Mouse (Mus musculus): Measurements from ENCODE around the gene Serpinb1a. TPM values are rescaled to one million over a fixed set of nuclear protein-coding genes. Genes with fewer than 3 reads are reported as not detected.

Gene Serpinb1a
- polyA plus RNA-seq, 1 experiment, result 7.7 TPM

GRCm38 (mm10) chr13:32841349-32841748, 9.6 kb downstream of the Serpinb1a start:
- H3K4me1 ChIP-seq (ENCODE audit: control insufficient read depth, insufficient read depth, low read length), result no peaks in the 10 kb centered on the region
- no peaks in the 10 kb centered on the region for H3K36me3 ChIP-seq (ENCODE audit: control insufficient read depth, insufficient read depth, low read length)
- no peak for TF ChIP-seq POLR2A (IDR thresholded peaks at IDR 0.05; ENCODE audit: low read depth, low read length)
- TF ChIP-seq CTCF (conservative IDR thresholded peaks at IDR 0.05; ENCODE audit: insufficient read depth, insufficient read length, low read depth, low read length), result no peak
- WGBS, result 92% methylated on average over 3 of the region's 3 CpGs
- DNase-seq, result no peak
- no peak overlapping the region for H3K27ac ChIP-seq (ENCODE audit: insufficient read depth, low read depth, low read length)
- no peak overlapping the region for H3K4me3 ChIP-seq (ENCODE audit: insufficient read depth, low read depth, low read length)
- no peaks in the 10 kb centered on the region for H3K27me3 ChIP-seq (replicated peaks; ENCODE audit: control insufficient read depth, insufficient read depth, low read length)

GRCm38 (mm10) chr13:32839314-32839713, 11.7 kb downstream of the Serpinb1a start:
- Histone ChIP-seq H3K36me3 (ENCODE audit: control insufficient read depth, insufficient read depth, low read length) (no peaks in the 10 kb centered on the region), H3K27me3 (replicated peaks; ENCODE audit: control insufficient read depth, insufficient read depth, low read length) (no peaks in the 10 kb centered on the region), H3K4me3 (ENCODE audit: insufficient read depth, low read depth, low read length) (no peak overlapping the region), H3K4me1 (ENCODE audit: control insufficient read depth, insufficient read depth, low read length) (no peaks in the 10 kb centered on the region), H3K27ac (ENCODE audit: insufficient read depth, low read depth, low read length) (no peak overlapping the region)
- TF ChIP-seq POLR2A (IDR thresholded peaks at IDR 0.05; ENCODE audit: low read depth, low read length) (no peak), CTCF (conservative IDR thresholded peaks at IDR 0.05; ENCODE audit: insufficient read depth, insufficient read length, low read depth, low read length) (no peak)
- DNase-seq, result no peak
- WGBS, result 51% methylated on average over 1 of the region's 1 CpGs

GRCm38 (mm10) chr13:32834513-32834912, 16.5 kb downstream of the Serpinb1a start:
- no peak overlapping the region for H3K27ac ChIP-seq (ENCODE audit: insufficient read depth, low read depth, low read length)
- H3K27me3 ChIP-seq (replicated peaks; ENCODE audit: control insufficient read depth, insufficient read depth, low read length), result no peaks in the 10 kb centered on the region
- 93% methylated on average over 5 of the region's 5 CpGs for WGBS
- no peak overlapping the region for H3K4me3 ChIP-seq (ENCODE audit: insufficient read depth, low read depth, low read length)
- H3K4me1 ChIP-seq (ENCODE audit: control insufficient read depth, insufficient read depth, low read length), result no peaks in the 10 kb centered on the region
- DNase-seq, result no peak
- no peaks in the 10 kb centered on the region for H3K36me3 ChIP-seq (ENCODE audit: control insufficient read depth, insufficient read depth, low read length)
- no peak for TF ChIP-seq CTCF (conservative IDR thresholded peaks at IDR 0.05; ENCODE audit: insufficient read depth, insufficient read length, low read depth, low read length)
- TF ChIP-seq POLR2A (IDR thresholded peaks at IDR 0.05; ENCODE audit: low read depth, low read length), result no peak

GRCm38 (mm10) chr13:32833237-32833636, 17.7 kb downstream of the Serpinb1a start:
- H3K4me1 ChIP-seq (ENCODE audit: control insufficient read depth, insufficient read depth, low read length), result no peaks in the 10 kb centered on the region
- WGBS, result 74% methylated on average over 6 of the region's 6 CpGs

GRCm38 (mm10) chr13:32832776-32833175, 18.2 kb downstream of the Serpinb1a start:
- H3K4me3 ChIP-seq (ENCODE audit: insufficient read depth, low read depth, low read length), result no peak overlapping the region
- no peak overlapping the region for H3K27ac ChIP-seq (ENCODE audit: insufficient read depth, low read depth, low read length)
- 84% methylated on average over 3 of the region's 3 CpGs for WGBS
- no peaks in the 10 kb centered on the region for H3K4me1 ChIP-seq (ENCODE audit: control insufficient read depth, insufficient read depth, low read length)
- no peak for DNase-seq
- no peaks in the 10 kb centered on the region for H3K27me3 ChIP-seq (replicated peaks; ENCODE audit: control insufficient read depth, insufficient read depth, low read length)
- TF ChIP-seq POLR2A (IDR thresholded peaks at IDR 0.05; ENCODE audit: low read depth, low read length) (no peak), CTCF (conservative IDR thresholded peaks at IDR 0.05; ENCODE audit: insufficient read depth, insufficient read length, low read depth, low read length) (no peak)
- no peaks in the 10 kb centered on the region for H3K36me3 ChIP-seq (ENCODE audit: control insufficient read depth, insufficient read depth, low read length)

More at GRCm38 (mm10) chr13:32833237-32833636, 17.7 kb downstream of the Serpinb1a start:
- Histone ChIP-seq H3K4me3 (ENCODE audit: insufficient read depth, low read depth, low read length) (no peak overlapping the region), H3K36me3 (ENCODE audit: control insufficient read depth, insufficient read depth, low read length) (no peaks in the 10 kb centered on the region), H3K27me3 (replicated peaks; ENCODE audit: control insufficient read depth, insufficient read depth, low read length) (no peaks in the 10 kb centered on the region), H3K27ac (ENCODE audit: insufficient read depth, low read depth, low read length) (no peak overlapping the region)
- DNase-seq, result no peak
- no peak for TF ChIP-seq POLR2A (IDR thresholded peaks at IDR 0.05; ENCODE audit: low read depth, low read length)
- TF ChIP-seq CTCF (conservative IDR thresholded peaks at IDR 0.05; ENCODE audit: insufficient read depth, insufficient read length, low read depth, low read length), result no peak

GRCm38 (mm10) chr13:32831505-32832273, 19.3 kb downstream of the Serpinb1a start:
- no peak overlapping the region for H3K27ac ChIP-seq (ENCODE audit: insufficient read depth, low read depth, low read length)
- no peak for DNase-seq
- no peak overlapping the region for H3K4me3 ChIP-seq (ENCODE audit: insufficient read depth, low read depth, low read length)
- TF ChIP-seq CTCF (conservative IDR thresholded peaks at IDR 0.05; ENCODE audit: insufficient read depth, insufficient read length, low read depth, low read length) (no peak), POLR2A (IDR thresholded peaks at IDR 0.05; ENCODE audit: low read depth, low read length) (no peak)
- H3K27me3 ChIP-seq (replicated peaks; ENCODE audit: control insufficient read depth, insufficient read depth, low read length), result no peaks in the 10 kb centered on the region
- no peaks in the 10 kb centered on the region for H3K4me1 ChIP-seq (ENCODE audit: control insufficient read depth, insufficient read depth, low read length)
- H3K36me3 ChIP-seq (ENCODE audit: control insufficient read depth, insufficient read depth, low read length), result no peaks in the 10 kb centered on the region
- 73% methylated on average over 3 of the region's 3 CpGs for WGBS

- Histone ChIP-seq H3K4me1 (ENCODE audit: control insufficient read depth, insufficient read depth, low read length) (no peaks in the 10 kb centered on the region), H3K27me3 (replicated peaks; ENCODE audit: control insufficient read depth, insufficient read depth, low read length) (no peaks in the 10 kb centered on the region), H3K4me3 (ENCODE audit: insufficient read depth, low read depth, low read length) (no peak overlapping the region), H3K27ac (ENCODE audit: insufficient read depth, low read depth, low read length) (no peak overlapping the region), H3K36me3 (ENCODE audit: control insufficient read depth, insufficient read depth, low read length) (no peaks in the 10 kb centered on the region)
- no peak for DNase-seq
- no peak for TF ChIP-seq CTCF (conservative IDR thresholded peaks at IDR 0.05; ENCODE audit: insufficient read depth, insufficient read length, low read depth, low read length)
- TF ChIP-seq POLR2A (IDR thresholded peaks at IDR 0.05; ENCODE audit: low read depth, low read length), result no peak
- 64% methylated on average over 4 of the region's 4 CpGs for WGBS
Observed at GRCm38 (mm10) chr13:32828886-32829285, 22.1 kb downstream of the Serpinb1a start.
